Mouse (Mus musculus): ENCODE measurements around the gene Epop. TPM values are rescaled to one million over a fixed set of nuclear protein-coding genes. Genes with fewer than 3 reads are reported as not detected.
"Not testable (repeated sequence)": the region's sequence is repeated elsewhere in the genome, so short reads cannot be mapped to it uniquely, and the experiment has no call there.

Epop gene
- polyA plus RNA-seq, 1 experiment: 2.1 TPM

DNA sequence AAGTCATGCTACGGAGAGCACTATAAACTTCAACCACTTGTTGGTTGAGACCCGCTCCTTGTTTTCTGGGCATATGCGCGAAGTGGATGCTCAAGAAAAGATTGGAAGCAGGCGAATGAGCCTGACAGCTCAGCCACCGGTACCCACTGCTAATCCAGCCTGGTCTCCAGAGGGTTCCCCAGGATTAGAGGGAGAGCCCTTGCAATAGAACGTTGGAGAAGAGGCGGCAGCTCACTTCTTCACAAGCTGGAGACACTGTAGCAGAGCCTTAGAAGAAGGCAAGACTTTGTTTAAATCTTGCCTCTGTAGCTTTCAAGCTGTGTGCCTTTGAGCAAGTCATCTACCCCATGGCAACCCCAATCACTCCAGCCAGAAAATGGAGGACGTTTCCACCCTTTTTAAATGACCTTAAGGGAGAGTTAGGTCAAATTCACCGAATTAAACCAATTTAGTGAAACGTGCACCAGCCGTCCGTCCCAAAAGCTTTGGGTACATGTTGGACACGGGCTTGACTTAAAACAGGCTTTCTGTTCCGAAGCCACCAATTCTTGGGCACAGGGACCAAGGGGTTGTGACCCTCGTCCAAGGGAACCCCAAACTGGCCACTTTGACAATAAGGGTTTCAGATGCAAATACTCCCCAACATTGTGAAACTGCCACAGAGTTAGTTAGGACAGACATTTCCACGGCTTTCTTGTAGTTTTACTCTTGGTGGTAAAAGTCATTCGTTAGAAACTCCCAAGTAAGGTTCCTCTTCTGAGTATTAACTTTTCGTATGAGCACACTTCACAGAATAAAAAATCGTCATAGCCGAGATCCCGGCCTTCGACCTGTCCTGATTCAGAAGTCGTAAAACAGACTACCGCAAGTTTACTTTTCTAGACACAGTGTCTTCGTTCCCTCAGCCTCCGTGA lies 31.5 kb upstream of the Epop start:
- H3K36me3 ChIP-seq (ENCODE audit: control insufficient read depth, insufficient read depth, low read length): peaks cover 1% of the 10 kb centered on the region
- peak overlapping the region; percentile 82 for H3K27ac ChIP-seq (ENCODE audit: insufficient read depth, low read depth, low read length)
- 6% methylated on average over 27 of the region's 27 CpGs for whole genome bisulfite sequencing
- H3K27me3 ChIP-seq (ENCODE audit: control insufficient read depth, insufficient read depth, low read length): no peaks in the 10 kb centered on the region
- H3K4me1 ChIP-seq (ENCODE audit: control insufficient read depth, insufficient read depth, insufficient read length, low read length): peaks cover 16% of the 10 kb centered on the region; the same call in 1 of the 2 replicates
- no peak for TF ChIP-seq POLR2A (IDR thresholded peaks at IDR 0.05; ENCODE audit: low read depth, low read length)
- TF ChIP-seq CTCF (IDR thresholded peaks at IDR 0.05; ENCODE audit: extremely low read depth, insufficient read length, insufficient replicate concordance, low read depth, low read length): no peak
- peak overlapping the region; percentile 100 for H3K4me3 ChIP-seq (ENCODE audit: low read depth, low read length)

DNA sequence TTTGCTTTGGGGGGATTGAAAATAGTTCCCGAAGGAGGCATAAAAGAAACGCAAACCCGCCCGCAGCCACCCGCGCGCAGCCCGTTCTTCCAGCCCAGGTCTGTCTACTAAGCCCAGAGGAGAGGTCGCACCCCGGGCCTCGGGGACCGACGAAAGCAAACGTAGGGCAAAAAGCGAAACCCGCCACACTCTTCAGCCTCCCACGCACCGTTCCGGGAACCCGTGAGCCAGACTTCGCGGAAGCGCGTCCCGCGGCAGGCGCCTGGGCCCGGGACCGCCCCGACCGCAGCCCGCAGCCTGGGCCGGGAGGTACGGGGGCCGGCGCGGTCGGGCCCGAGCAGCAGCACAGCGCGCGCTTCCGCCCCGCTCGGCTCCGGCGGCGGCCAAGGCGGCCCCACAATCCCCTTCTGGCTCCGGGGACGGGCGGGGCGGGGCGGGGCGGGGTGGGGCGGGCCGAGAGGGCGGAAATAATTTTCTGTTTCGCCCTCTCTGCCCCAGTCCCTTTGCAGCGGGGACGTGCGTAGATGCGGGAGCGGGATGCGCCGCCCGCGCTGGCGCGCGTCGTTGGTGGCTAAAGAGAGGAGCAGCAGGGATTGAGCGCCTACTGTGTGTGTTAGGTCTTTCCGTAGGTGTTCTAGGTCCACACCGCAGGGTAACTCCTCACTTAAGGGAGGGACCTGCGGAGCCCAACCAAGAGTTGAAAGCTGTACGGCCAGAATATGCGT lies 30.6 kb upstream of the Epop start:
- Histone ChIP-seq H3K36me3 (ENCODE audit: control insufficient read depth, insufficient read depth, low read length) (peaks cover 1% of the 10 kb centered on the region; the same call in 1 of the 2 replicates), H3K27me3 (ENCODE audit: control insufficient read depth, insufficient read depth, low read length) (no peaks in the 10 kb centered on the region), H3K4me1 (ENCODE audit: control insufficient read depth, insufficient read depth, insufficient read length, low read length) (peaks cover 16% of the 10 kb centered on the region; the same call in 1 of the 2 replicates), H3K27ac (ENCODE audit: insufficient read depth, low read depth, low read length) (peak overlapping the region; percentile 99), H3K4me3 (ENCODE audit: low read depth, low read length) (peak overlapping the region; percentile 100)
- TF ChIP-seq POLR2A (IDR thresholded peaks at IDR 0.05; ENCODE audit: low read depth, low read length): peak; percentile 93
- TF ChIP-seq CTCF (IDR thresholded peaks at IDR 0.05; ENCODE audit: extremely low read depth, insufficient read length, insufficient replicate concordance, low read depth, low read length): no peak
- under 1% methylated on average over 78 of the region's 78 CpGs for WGBS

DNA sequence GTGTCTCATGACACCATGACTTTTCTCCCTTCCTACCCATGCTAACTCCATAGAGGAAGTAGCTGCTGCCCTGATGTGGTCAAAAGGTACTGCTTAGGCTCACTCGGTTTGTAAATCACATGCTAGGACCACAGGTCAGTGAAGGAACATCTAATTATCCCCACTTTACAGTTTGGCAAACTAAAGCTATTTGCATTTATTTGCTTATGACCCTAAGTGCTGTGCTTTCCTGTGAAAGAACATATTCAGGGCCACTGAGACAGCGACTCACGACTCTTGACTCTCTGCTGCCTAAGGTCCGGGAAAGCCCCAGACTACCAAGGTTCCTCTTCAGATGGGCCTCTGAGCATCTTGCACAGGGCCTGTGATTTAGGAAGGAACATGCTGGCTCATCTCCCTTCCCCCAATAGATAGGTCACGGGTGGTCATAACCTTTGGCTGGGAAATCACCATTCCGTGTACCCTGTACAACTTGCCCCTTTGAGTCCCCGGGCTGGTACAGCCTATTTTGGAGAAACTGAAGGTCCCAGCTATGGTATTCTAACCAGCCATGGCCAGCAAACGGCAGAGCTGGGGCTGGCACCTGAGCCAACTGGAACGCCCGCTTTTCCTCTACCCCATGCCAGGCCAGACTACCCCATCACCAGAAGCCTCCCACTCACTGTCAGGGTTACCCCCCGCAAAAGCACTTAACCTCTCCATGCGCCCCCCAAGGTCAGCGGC lies 29.9 kb upstream of the Epop start:
- Histone ChIP-seq H3K4me3 (ENCODE audit: low read depth, low read length) (peak overlapping the region; percentile 100), H3K4me1 (ENCODE audit: control insufficient read depth, insufficient read depth, insufficient read length, low read length) (peaks cover 14% of the 10 kb centered on the region; the same call in 1 of the 2 replicates), H3K27me3 (ENCODE audit: control insufficient read depth, insufficient read depth, low read length) (no peaks in the 10 kb centered on the region), H3K36me3 (ENCODE audit: control insufficient read depth, insufficient read depth, low read length) (peaks cover 1% of the 10 kb centered on the region; the same call in 1 of the 2 replicates), H3K27ac (ENCODE audit: insufficient read depth, low read depth, low read length) (peak overlapping the region; percentile 99)
- TF ChIP-seq CTCF (IDR thresholded peaks at IDR 0.05; ENCODE audit: extremely low read depth, insufficient read length, insufficient replicate concordance, low read depth, low read length) (no peak), POLR2A (IDR thresholded peaks at IDR 0.05; ENCODE audit: low read depth, low read length) (no peak; the same call in 1 of the 2 replicates)
- WGBS: 1% methylated on average over 13 of the region's 13 CpGs

DNA sequence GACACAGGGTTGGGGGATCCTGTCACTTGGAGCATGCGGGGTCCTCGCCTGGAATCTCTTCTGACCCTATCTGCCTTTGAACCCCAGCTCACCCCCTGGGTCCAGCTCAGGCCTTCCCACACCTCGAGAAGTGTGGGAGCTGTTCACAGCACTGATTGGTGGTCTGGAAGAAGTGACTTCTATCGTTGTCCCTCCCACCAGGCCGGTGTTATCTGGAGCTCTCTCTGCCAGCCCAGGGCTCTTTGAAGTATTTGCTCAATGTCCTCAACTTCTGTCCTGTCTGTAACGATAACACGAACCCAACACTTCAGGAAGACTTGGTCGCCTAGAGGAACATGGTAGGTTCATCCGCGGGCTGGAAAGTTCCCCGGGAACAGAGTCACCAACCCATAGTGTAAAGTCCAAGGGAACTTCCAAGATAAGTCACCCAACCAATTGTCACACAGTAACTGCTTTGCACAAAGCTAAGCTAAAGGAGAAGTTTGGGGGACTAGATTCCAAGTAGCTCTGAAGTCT lies 29.3 kb upstream of the Epop start:
- WGBS: 28% methylated on average over 11 of the region's 11 CpGs
- TF ChIP-seq CTCF (IDR thresholded peaks at IDR 0.05; ENCODE audit: extremely low read depth, insufficient read length, insufficient replicate concordance, low read depth, low read length): no peak
- TF ChIP-seq POLR2A (IDR thresholded peaks at IDR 0.05; ENCODE audit: low read depth, low read length): no peak
- H3K27me3 ChIP-seq (ENCODE audit: control insufficient read depth, insufficient read depth, low read length): no peaks in the 10 kb centered on the region
- H3K4me3 ChIP-seq (ENCODE audit: low read depth, low read length): peak overlapping the region; percentile 48
- peak overlapping the region; percentile 99 for H3K27ac ChIP-seq (ENCODE audit: insufficient read depth, low read depth, low read length)
- H3K4me1 ChIP-seq (ENCODE audit: control insufficient read depth, insufficient read depth, insufficient read length, low read length): peaks cover 14% of the 10 kb centered on the region; the same call in 1 of the 2 replicates
- peaks cover 1% of the 10 kb centered on the region; the same call in 1 of the 2 replicates for H3K36me3 ChIP-seq (ENCODE audit: control insufficient read depth, insufficient read depth, low read length)

DNA sequence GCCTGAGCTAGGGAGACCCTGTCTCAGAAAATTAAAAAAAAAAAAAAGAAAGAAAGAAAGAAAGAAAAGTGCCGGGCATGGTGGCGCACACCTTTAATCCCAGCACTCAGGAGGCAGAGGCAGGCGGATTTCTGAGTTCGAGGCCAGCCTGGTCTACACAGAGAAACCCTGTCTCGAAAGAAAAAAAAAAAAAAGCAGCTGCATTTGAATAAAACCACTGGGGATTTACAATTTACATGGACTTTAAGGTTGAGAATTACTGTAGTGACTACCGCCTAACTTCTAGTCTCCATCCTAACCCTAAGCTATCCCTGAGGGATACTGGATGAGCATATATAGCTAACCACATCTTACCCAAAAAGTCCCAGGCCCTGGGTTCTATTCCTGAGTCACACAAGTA lies 28.5 kb upstream of the Epop start:
- not testable (repeated sequence) for H3K4me3 ChIP-seq (ENCODE audit: low read depth, low read length); H3K27ac ChIP-seq (ENCODE audit: insufficient read depth, low read depth, low read length); H3K27me3 ChIP-seq (ENCODE audit: control insufficient read depth, insufficient read depth, low read length); H3K36me3 ChIP-seq (ENCODE audit: control insufficient read depth, insufficient read depth, low read length)
- H3K4me1 ChIP-seq (ENCODE audit: control insufficient read depth, insufficient read depth, insufficient read length, low read length): peaks cover 14% of the 10 kb centered on the region; the same call in 1 of the 2 replicates
- 87% methylated on average over 6 of the region's 6 CpGs for WGBS

DNA sequence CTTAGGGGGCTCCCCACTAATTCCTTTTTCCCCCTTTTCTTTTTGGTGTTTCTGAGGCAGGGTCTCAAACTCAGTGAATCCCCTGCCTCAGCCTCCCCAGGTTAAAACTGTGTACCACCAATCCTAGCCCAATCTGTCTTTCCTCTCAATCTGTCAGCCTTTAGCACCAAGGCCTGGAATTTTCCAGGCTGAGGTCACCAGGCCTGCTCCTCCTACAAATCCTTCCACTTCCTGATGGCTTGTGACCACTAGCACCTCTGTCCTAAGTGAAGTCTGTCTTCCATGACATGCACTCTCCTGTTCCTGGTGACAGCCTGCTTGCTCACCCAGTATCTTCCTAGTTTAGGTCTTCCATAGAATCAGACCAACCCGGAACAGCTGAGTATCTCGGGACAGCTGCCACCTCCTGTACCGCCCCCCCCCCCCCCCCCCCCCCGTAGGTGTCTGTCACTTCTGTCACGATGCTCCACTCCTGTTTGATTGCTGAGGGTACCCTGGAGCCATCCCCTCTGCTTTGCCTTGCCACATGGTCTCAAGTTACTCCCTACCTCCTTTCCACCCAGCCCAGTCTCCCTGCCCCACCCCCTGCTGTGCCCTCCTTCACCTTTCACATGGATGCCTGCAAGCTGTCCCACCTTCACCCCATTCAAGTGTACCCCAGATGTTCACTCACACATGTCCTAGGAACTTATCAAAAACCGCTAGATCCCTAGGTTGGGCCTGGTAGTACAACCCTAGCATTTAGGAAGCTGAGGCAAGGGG lies 27.9 kb upstream of the Epop start:
- TF ChIP-seq CTCF (IDR thresholded peaks at IDR 0.05; ENCODE audit: extremely low read depth, insufficient read length, insufficient replicate concordance, low read depth, low read length) (no peak), POLR2A (IDR thresholded peaks at IDR 0.05; ENCODE audit: low read depth, low read length) (no peak)
- H3K36me3 ChIP-seq (ENCODE audit: control insufficient read depth, insufficient read depth, low read length): peaks cover 1% of the 10 kb centered on the region; the same call in 1 of the 2 replicates
- H3K27me3 ChIP-seq (ENCODE audit: control insufficient read depth, insufficient read depth, low read length): no peaks in the 10 kb centered on the region
- no peak overlapping the region for H3K4me3 ChIP-seq (ENCODE audit: low read depth, low read length)
- 57% methylated on average over 4 of the region's 6 CpGs for WGBS
- peaks cover 14% of the 10 kb centered on the region; the same call in 1 of the 2 replicates for H3K4me1 ChIP-seq (ENCODE audit: control insufficient read depth, insufficient read depth, insufficient read length, low read length)
- H3K27ac ChIP-seq (ENCODE audit: insufficient read depth, low read depth, low read length): no peak overlapping the region
